Mouse (Mus musculus): ENCODE measurements at regions not wholly inside any gene's neighbourhood (a gene's known extent, or its start where the extent isn't known, plus 50 kb on each side); places are given as distances from the start of the nearest gene placed in this dataset.
A peak's percentile ranks its signal among the peaks of the same experiment; 100 is the strongest.

- DNase-seq, result peak in 1 of 2 experiments; percentile 16
Observed at GRCm38 (mm10) chr16:62981821-62982220, 127.7 kb downstream of the Pros1 start.

- DNase-seq, result no peak
Observed at GRCm38 (mm10) chr16:62982558-62982957, 128.5 kb downstream of the Pros1 start.

GRCm38 (mm10) chr16:62995555-62995954 is 141.4 kb downstream of the Pros1 start:
- no peak for DNase-seq

- DNase-seq, result no peak
Observed at GRCm38 (mm10) chr16:63011151-63011734, 157.1 kb downstream of the Pros1 start.

- peak; percentile 43 to 47 for DNase-seq
Observed at GRCm38 (mm10) chr16:63014453-63014852, 160.3 kb downstream of the Pros1 start.

- DNase-seq, result peak; percentile 16 to 39
Observed at GRCm38 (mm10) chr16:63016144-63016543, 162.0 kb downstream of the Pros1 start.

- DNase-seq, result no peak
Observed at GRCm38 (mm10) chr16:63016658-63017057, 162.6 kb downstream of the Pros1 start.

- DNase-seq, result no peak
Observed at GRCm38 (mm10) chr16:63030399-63030798, 176.3 kb downstream of the Pros1 start.

GRCm38 (mm10) chr16:63031035-63031434 is 176.9 kb downstream of the Pros1 start:
- no peak for DNase-seq

- DNase-seq, result no peak
Observed at GRCm38 (mm10) chr16:63031802-63032201, 177.7 kb downstream of the Pros1 start.

GRCm38 (mm10) chr16:63049100-63049499 is 195.0 kb downstream of the Pros1 start:
- no peak for DNase-seq

GRCm38 (mm10) chr16:63062883-63063282 is 208.8 kb downstream of the Pros1 start:
- no peak for DNase-seq

- DNase-seq, result no peak
Observed at GRCm38 (mm10) chr16:63069987-63070386, 215.9 kb downstream of the Pros1 start.

- no peak for DNase-seq
Observed at GRCm38 (mm10) chr16:63075814-63076213, 221.7 kb downstream of the Pros1 start.

- peak in 1 of 2 experiments; percentile 23 for DNase-seq
Observed at GRCm38 (mm10) chr16:63081383-63081782, 227.3 kb downstream of the Pros1 start.

- DNase-seq, result no peak
Observed at GRCm38 (mm10) chr16:63083256-63083655, 229.1 kb downstream of the Pros1 start.

GRCm38 (mm10) chr16:63084021-63084756 is 230.1 kb downstream of the Pros1 start:
- no peak for DNase-seq

GRCm38 (mm10) chr16:63086086-63086796 is 232.1 kb downstream of the Pros1 start:
- DNase-seq, result peak; percentile 75 to 85

- peak; percentile 89 to 92 for DNase-seq
Observed at GRCm38 (mm10) chr16:63091471-63092300, 237.6 kb downstream of the Pros1 start.

GRCm38 (mm10) chr16:63094126-63094840 is 240.2 kb downstream of the Pros1 start:
- DNase-seq, result peak in 1 of 2 experiments; percentile 20

- DNase-seq, result no peak
Observed at GRCm38 (mm10) chr16:63102362-63102761, 248.3 kb downstream of the Pros1 start.

GRCm38 (mm10) chr16:63102930-63103329 is 248.8 kb downstream of the Pros1 start:
- DNase-seq, result no peak
